Mouse (Mus musculus): ENCODE measurements at regions not wholly inside any gene's neighbourhood (a gene's known extent, or its start where the extent isn't known, plus 50 kb on each side); places are given as distances from the start of the nearest gene placed in this dataset.
A peak's percentile ranks its signal among the peaks of the same experiment; 100 is the strongest.

DNA sequence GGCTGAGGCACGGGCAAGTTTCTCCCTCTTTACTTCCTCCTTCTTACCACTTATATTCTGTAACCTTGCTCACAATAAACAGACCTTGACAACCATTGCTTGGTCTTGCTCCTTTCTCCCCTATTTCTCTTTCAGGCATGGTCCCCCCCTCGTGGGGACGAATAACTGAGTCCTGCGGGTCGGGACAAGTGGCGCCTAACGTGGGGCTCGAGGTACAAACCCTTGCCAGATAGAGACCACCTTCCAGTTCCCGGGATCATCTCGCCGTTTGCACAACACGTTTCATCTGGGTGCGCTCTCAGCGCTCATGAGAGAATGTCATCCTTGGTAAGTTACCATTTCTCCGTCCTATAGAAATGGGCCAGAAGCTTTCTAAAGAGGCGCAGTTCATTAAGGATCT lies 79.6 kb upstream of the Foxn3 start:
- Histone ChIP-seq H3K36me3 (no peaks in the 10 kb centered on the region), H3K4me3 (replicated peaks) (no peak overlapping the region), H3K4me1 (peaks cover 17% of the 10 kb centered on the region), H3K27me3 (peaks cover 11% of the 10 kb centered on the region), H3K9me3 (replicated peaks) (peaks cover 26% of the 10 kb centered on the region), H3K4me2 (no peak overlapping the region), H3K27ac (no peak overlapping the region), H3K9ac (no peak overlapping the region)
- WGBS, result 94% methylated on average over 16 of the region's 16 CpGs
- no peak for ATAC-seq (replicated peaks; ENCODE audit: low FRiP score)

GRCm38 (mm10) chr12:99642131-99642895 lies 78.9 kb upstream of the Foxn3 start:
- no peak overlapping the region for H3K9ac ChIP-seq
- no peak overlapping the region for H3K27ac ChIP-seq
- H3K27me3 ChIP-seq, result peaks cover 11% of the 10 kb centered on the region
- H3K36me3 ChIP-seq, result no peaks in the 10 kb centered on the region
- 89% methylated on average over 7 of the region's 7 CpGs for WGBS
- H3K4me3 ChIP-seq (replicated peaks), result no peak overlapping the region
- no peak for ATAC-seq (replicated peaks; ENCODE audit: low FRiP score)
- peaks cover 26% of the 10 kb centered on the region for H3K9me3 ChIP-seq (replicated peaks)
- H3K4me2 ChIP-seq, result no peak overlapping the region
- peaks cover 17% of the 10 kb centered on the region for H3K4me1 ChIP-seq

DNA sequence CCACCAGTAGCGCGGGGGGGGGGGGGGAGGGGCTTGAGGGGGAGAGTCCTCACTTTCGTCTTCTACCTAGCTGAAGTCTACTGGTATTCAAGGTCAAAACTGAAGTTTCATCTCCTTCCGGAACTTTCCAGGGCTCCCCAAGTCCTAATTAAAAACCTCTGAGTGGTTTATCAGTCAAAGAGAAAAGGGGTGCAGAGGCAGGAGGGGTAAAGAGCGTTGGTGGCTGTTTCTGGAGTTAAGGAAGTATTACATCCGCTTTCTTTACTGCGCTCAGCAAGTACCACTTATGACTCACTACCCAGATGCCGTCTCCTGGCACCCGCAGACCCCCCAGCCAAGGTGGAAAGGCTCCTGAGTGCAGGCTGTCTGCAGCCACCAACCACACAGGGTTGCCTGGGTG lies 77.9 kb upstream of the Foxn3 start:
- Histone ChIP-seq H3K27me3 (peaks cover 11% of the 10 kb centered on the region), H3K9me3 (replicated peaks) (peaks cover 26% of the 10 kb centered on the region), H3K27ac (no peak overlapping the region), H3K4me1 (peaks cover 17% of the 10 kb centered on the region), H3K36me3 (no peaks in the 10 kb centered on the region), H3K4me3 (replicated peaks) (peak overlapping the region; percentile 5; the same call in 1 of the 2 replicates), H3K4me2 (peak overlapping the region; percentile 47), H3K9ac (no peak overlapping the region)
- ATAC-seq (replicated peaks; ENCODE audit: low FRiP score), result no peak
- WGBS, result 37% methylated on average over 8 of the region's 9 CpGs

DNA sequence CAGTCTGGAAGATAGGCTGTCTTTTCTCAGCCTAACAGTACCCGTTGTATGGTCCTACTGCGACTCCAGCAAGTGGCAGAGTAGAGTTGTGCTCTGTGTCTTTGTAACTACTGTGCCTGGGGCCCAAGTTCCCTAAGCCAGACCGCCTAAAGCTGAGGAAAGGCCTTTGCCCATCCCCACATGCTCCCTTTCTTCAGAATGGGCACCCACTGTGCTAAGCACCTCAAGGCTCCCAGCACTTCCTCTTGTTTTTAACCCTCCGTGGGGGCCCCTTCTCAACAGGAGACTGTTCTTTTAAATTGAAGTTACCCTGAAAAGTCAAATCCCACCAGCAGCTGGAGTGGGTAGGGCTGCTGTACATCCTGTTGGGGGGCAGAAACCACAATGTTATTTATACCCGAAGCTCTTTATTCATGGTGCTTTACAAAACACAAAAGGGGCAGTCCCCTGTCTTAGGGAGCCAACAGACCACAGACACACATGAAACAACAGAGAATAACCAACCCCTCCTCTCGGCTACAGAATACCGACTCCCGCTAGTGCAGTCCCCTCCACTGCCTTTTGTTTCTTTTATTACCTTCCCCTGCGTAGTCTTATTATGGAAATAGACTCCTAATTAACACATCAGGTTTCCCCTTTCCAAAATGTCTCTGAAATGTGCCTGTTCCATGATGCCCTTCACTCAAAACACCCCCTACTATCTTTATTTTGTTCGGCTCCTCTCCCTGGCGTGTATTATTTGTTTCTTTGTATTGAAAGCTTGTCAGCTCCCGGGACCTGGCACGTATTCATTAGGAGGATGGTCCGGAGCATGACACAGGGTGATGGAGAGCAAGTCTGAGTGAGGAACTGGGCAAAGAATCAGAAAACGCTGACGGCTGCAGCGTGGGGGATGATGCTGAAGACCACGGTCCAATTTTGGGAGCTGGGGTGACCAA lies 77.1 kb upstream of the Foxn3 start:
- Histone ChIP-seq H3K4me3 (replicated peaks) (peak overlapping the region; percentile 5; the same call in 1 of the 2 replicates), H3K36me3 (no peaks in the 10 kb centered on the region), H3K4me2 (peak overlapping the region; percentile 47), H3K9ac (no peak overlapping the region), H3K27ac (no peak overlapping the region), H3K4me1 (peaks cover 17% of the 10 kb centered on the region), H3K27me3 (peaks cover 11% of the 10 kb centered on the region), H3K9me3 (replicated peaks) (peaks cover 22% of the 10 kb centered on the region)
- WGBS, result 19% methylated on average over 18 of the region's 18 CpGs
- no peak for ATAC-seq (replicated peaks; ENCODE audit: low FRiP score)

- Histone ChIP-seq H3K27ac (no peak overlapping the region), H3K4me3 (replicated peaks) (no peak overlapping the region), H3K9ac (no peak overlapping the region), H3K36me3 (no peaks in the 10 kb centered on the region), H3K4me2 (no peak overlapping the region), H3K4me1 (peaks cover 17% of the 10 kb centered on the region), H3K9me3 (replicated peaks) (peaks cover 16% of the 10 kb centered on the region), H3K27me3 (peaks cover 11% of the 10 kb centered on the region)
- WGBS, result 38% methylated on average over 8 of the region's 8 CpGs
- ATAC-seq (replicated peaks; ENCODE audit: low FRiP score), result no peak
Observed at GRCm38 (mm10) chr12:99639847-99640213, 76.4 kb upstream of the Foxn3 start.

GRCm38 (mm10) chr12:99639118-99639517 lies 75.7 kb upstream of the Foxn3 start:
- no peak for ATAC-seq (replicated peaks; ENCODE audit: low FRiP score)
- no peak overlapping the region for H3K4me3 ChIP-seq (replicated peaks)
- no peak overlapping the region for H3K27ac ChIP-seq
- peaks cover 17% of the 10 kb centered on the region for H3K4me1 ChIP-seq
- H3K27me3 ChIP-seq, result peaks cover 11% of the 10 kb centered on the region
- H3K9me3 ChIP-seq (replicated peaks), result 0 out of 2 replicates have a peak, but pooled peaks cover 8% of the 10 kb centered on the region
- no peak overlapping the region for H3K9ac ChIP-seq
- WGBS, result 93% methylated on average over 3 of the region's 3 CpGs
- H3K36me3 ChIP-seq, result no peaks in the 10 kb centered on the region
- H3K4me2 ChIP-seq, result no peak overlapping the region

DNA sequence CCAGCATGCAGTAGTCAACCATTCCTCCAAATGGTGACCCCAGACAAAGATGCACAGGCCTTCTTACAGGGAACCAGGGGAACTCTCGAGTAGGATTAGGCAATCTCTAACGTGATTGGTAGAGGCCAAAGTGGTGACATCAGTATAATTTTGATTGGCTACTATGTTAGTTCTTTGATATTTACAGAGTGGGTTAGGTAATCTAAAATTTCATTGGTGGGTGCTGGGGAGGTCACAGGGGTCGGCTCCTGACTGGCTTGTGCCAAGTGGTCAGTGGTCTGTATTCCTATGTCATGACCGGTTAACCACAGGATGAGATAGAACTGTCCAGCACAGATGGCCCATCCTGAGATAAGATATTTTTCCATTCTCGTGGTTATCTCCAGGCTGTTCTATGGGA lies 74.6 kb upstream of the Foxn3 start:
- no peak overlapping the region for H3K9ac ChIP-seq
- ATAC-seq (replicated peaks; ENCODE audit: low FRiP score), result no peak
- no peak overlapping the region for H3K4me3 ChIP-seq (replicated peaks)
- 0 out of 2 replicates have a peak, but pooled peaks cover 1% of the 10 kb centered on the region for H3K9me3 ChIP-seq (replicated peaks)
- 87% methylated on average over 5 of the region's 5 CpGs for WGBS
- no peak overlapping the region for H3K4me2 ChIP-seq
- H3K4me1 ChIP-seq, result peaks cover 17% of the 10 kb centered on the region
- no peaks in the 10 kb centered on the region for H3K36me3 ChIP-seq
- peaks cover 11% of the 10 kb centered on the region for H3K27me3 ChIP-seq
- no peak overlapping the region for H3K27ac ChIP-seq

- Histone ChIP-seq H3K27ac (no peak overlapping the region), H3K9me3 (replicated peaks) (no peaks in the 10 kb centered on the region), H3K27me3 (peaks cover 11% of the 10 kb centered on the region), H3K4me3 (replicated peaks) (no peak overlapping the region), H3K36me3 (no peaks in the 10 kb centered on the region), H3K9ac (no peak overlapping the region), H3K4me2 (no peak overlapping the region), H3K4me1 (peaks cover 14% of the 10 kb centered on the region)
- ATAC-seq (replicated peaks; ENCODE audit: low FRiP score), result no peak
- 93% methylated on average over 3 of the region's 3 CpGs for WGBS
Observed at GRCm38 (mm10) chr12:99636234-99636633, 72.9 kb upstream of the Foxn3 start.

DNA sequence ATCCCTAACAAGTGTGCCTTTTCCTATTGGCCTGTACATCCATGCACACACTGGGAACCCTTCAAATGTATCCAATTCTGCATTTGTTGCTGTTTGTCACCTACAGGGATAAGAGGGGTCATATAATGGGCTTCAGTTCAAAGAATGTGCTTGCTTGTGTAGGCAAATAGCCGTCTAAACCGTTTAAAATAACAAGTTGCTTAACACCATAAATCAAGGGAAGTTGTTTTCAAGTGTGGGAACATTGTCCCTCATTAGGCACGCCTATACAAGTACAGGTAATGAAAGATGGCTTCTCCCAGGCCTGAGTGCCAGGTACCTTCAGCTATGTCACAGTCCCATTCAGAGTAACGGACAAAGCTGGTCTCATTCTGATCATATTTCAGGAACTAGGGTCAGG lies 72.0 kb upstream of the Foxn3 start:
- Histone ChIP-seq H3K4me1 (peaks cover 6% of the 10 kb centered on the region; the same call in 1 of the 2 replicates), H3K4me3 (replicated peaks) (no peak overlapping the region), H3K4me2 (no peak overlapping the region), H3K36me3 (no peaks in the 10 kb centered on the region), H3K9ac (no peak overlapping the region), H3K9me3 (replicated peaks) (no peaks in the 10 kb centered on the region), H3K27me3 (peaks cover 7% of the 10 kb centered on the region), H3K27ac (no peak overlapping the region)
- ATAC-seq (replicated peaks; ENCODE audit: low FRiP score), result no peak
- 40% methylated on average over 4 of the region's 4 CpGs for WGBS

GRCm38 (mm10) chr12:99634726-99635125 lies 71.3 kb upstream of the Foxn3 start:
- no peak overlapping the region for H3K27ac ChIP-seq
- no peak for ATAC-seq (replicated peaks; ENCODE audit: low FRiP score)
- H3K4me3 ChIP-seq (replicated peaks), result no peak overlapping the region
- H3K4me2 ChIP-seq, result no peak overlapping the region
- H3K9me3 ChIP-seq (replicated peaks), result no peaks in the 10 kb centered on the region
- H3K9ac ChIP-seq, result no peak overlapping the region
- peaks cover under 1% of the 10 kb centered on the region; the same call in 1 of the 2 replicates for H3K27me3 ChIP-seq
- H3K4me1 ChIP-seq, result no peaks in the 10 kb centered on the region
- H3K36me3 ChIP-seq, result no peaks in the 10 kb centered on the region
- 97% methylated on average over 4 of the region's 4 CpGs for WGBS

DNA sequence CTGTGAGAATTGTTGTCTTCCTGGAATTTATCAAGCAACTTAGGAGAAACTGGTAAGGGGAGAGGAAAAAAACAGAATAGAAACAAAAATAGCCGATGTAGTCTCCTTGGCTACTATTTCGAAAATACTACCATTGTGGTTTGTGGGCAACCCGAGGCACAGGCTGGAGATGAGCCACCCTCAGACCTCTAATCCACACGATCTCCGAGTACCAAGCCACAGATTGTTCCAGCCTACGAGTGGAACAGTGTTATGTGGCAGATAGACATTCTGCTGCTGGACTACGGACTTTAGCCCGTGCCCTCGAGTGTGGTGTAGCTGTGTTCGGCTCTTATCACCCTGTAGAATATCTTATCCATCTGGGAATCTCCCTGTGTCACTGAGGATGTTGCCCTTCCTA lies 70.3 kb upstream of the Foxn3 start:
- Histone ChIP-seq H3K4me2 (no peak overlapping the region), H3K27me3 (no peaks in the 10 kb centered on the region), H3K4me3 (replicated peaks) (no peak overlapping the region), H3K4me1 (no peaks in the 10 kb centered on the region), H3K36me3 (no peaks in the 10 kb centered on the region), H3K9ac (no peak overlapping the region), H3K9me3 (replicated peaks) (no peaks in the 10 kb centered on the region), H3K27ac (no peak overlapping the region)
- ATAC-seq (replicated peaks; ENCODE audit: low FRiP score), result no peak
- 88% methylated on average over 10 of the region's 10 CpGs for WGBS

GRCm38 (mm10) chr12:99632988-99633387 lies 69.6 kb upstream of the Foxn3 start:
- H3K4me3 ChIP-seq (replicated peaks), result no peak overlapping the region
- 95% methylated on average over 6 of the region's 6 CpGs for WGBS
- no peak for ATAC-seq (replicated peaks; ENCODE audit: low FRiP score)

More at GRCm38 (mm10) chr12:99632988-99633387, 69.6 kb upstream of the Foxn3 start:
- H3K27me3 ChIP-seq, result no peaks in the 10 kb centered on the region
- H3K27ac ChIP-seq, result no peak overlapping the region
- H3K9me3 ChIP-seq (replicated peaks), result no peaks in the 10 kb centered on the region
- no peak overlapping the region for H3K9ac ChIP-seq
- peaks cover 2% of the 10 kb centered on the region for H3K4me1 ChIP-seq
- H3K4me2 ChIP-seq, result no peak overlapping the region
- no peaks in the 10 kb centered on the region for H3K36me3 ChIP-seq

Data from kidney, embryonic 15.5 days (tissue).